Mouse (Mus musculus) hindbrain, postnatal 0 days (tissue): Measurements from ENCODE around the gene Gm37240. TPM values are rescaled to one million over a fixed set of nuclear protein-coding genes. Genes with fewer than 3 reads are reported as not detected.

Experiments
- ATAC-seq: fragments of 200-750 bp; cut with Nextera tagmentation; 2 replicates; pipeline ENCODE4 v1.8.0; 2017; ENCODE audit warnings: mild to moderate bottlenecking, moderate TSS enrichment, moderate library complexity
- DNase-seq: peaks from one replicate; pipeline ENCODE4 v3.0.0-alpha.2; 2015; ENCODE audit warnings: low spot score
- H3K27ac ChIP-seq: fragments of 300-500 bp; sonication (generic); 2 replicates; pipeline ENCODE4 v1.5.1; 2014; ENCODE audit warnings: mild to moderate bottlenecking
- H3K27me3 ChIP-seq: fragments of 300-500 bp; sonication (generic); 2 replicates; pipeline ENCODE4 v1.6.1; 2014; ENCODE audit warnings: low read length, mixed read lengths; ENCODE audit not compliant: insufficient read depth
- H3K36me3 ChIP-seq: fragments of 300-500 bp; sonication (generic); 2 replicates; pipeline ENCODE4 v1.6.1; 2014; ENCODE audit warnings: low read length, mixed read lengths; ENCODE audit not compliant: insufficient read depth
- H3K4me1 ChIP-seq: fragments of 300-500 bp; sonication (generic); 2 replicates; pipeline ENCODE4 v1.6.1; 2014; ENCODE audit warnings: antibody characterized with exemption, low read length, mixed read lengths; ENCODE audit not compliant: insufficient read depth
- H3K4me2 ChIP-seq: fragments of 300-500 bp; sonication (generic); 2 replicates; pipeline ENCODE4 v1.6.1; 2014; ENCODE audit warnings: low read depth, mild to moderate bottlenecking, low read length, moderate library complexity, mixed read lengths
- H3K4me3 ChIP-seq: fragments of 300-500 bp; sonication (generic); 2 replicates; pipeline ENCODE4 v1.5.1; 2014; ENCODE audit warnings: low read length
- H3K9ac ChIP-seq: fragments of 300-500 bp; sonication (generic); replicated peaks from 2 replicates; pipeline ENCODE4 v1.6.1; 2014; ENCODE audit warnings: mild to moderate bottlenecking, low read length, moderate library complexity, mixed read lengths
- H3K9me3 ChIP-seq: fragments of 300-500 bp; sonication (generic); 2 replicates; pipeline ENCODE4 v1.6.1; 2016; ENCODE audit warnings: low read length, mixed read lengths
- CTCF ChIP-seq: IDR thresholded peaks from 2 replicates; pipeline ENCODE4 v1.5.1; 2016; ENCODE audit warnings: antibody characterized with exemption, control low read depth, low read depth
- WGBS: fragments of 180-500 bp; shearing (Covaris S2); extraction: QIAGEN DNeasy Blood & Tissue Kit; methylation state at CpG from one replicate; pipeline ENCODE4 v1.1.7; 2014; 5-methylcytosine and 5-hydroxymethylcytosine counted together
- polyA plus RNA-seq: library from polyadenylated mRNA; unstranded; fragments of >200 nt; fragmentation: Nextera tagmentation; extraction: Ambion mirVana; gene quantifications from 2 replicates; pipeline ENCODE4 v1.2.1, GENCODE M21; 2015
- total RNA-seq: library from RNA; depleted of rRNA; stranded (reverse); fragments of >200 nt; gene quantifications from 2 replicates; pipeline ENCODE4 v1.2.3, GENCODE M21; 2014

Gene Gm37240
- total and polyA plus RNA-seq, 2 experiments from 2014 or later: 1.5 TPM; not detected in 1

GRCm38 (mm10) chr3:85109221-85109620, 778.1 kb downstream of the Gm37240 start:
- H3K4me1 ChIP-seq: no peaks in the 10 kb centered on the region
- H3K27ac ChIP-seq: no peak overlapping the region
- H3K9ac ChIP-seq: no peak overlapping the region
- no peak for TF ChIP-seq CTCF
- H3K36me3 ChIP-seq: no peaks in the 10 kb centered on the region
- 65% methylated on average over 2 of the region's 2 CpGs for WGBS
- no peak for ATAC-seq
- H3K4me2 ChIP-seq: no peak overlapping the region
- H3K27me3 ChIP-seq: no peaks in the 10 kb centered on the region
- no peaks in the 10 kb centered on the region for H3K9me3 ChIP-seq
- H3K4me3 ChIP-seq: no peak overlapping the region
- no peak for DNase-seq

- no peak for TF ChIP-seq CTCF
- 90% methylated on average over 3 of the region's 3 CpGs for WGBS
- no peak for ATAC-seq
These were observed 778.9 kb downstream of the Gm37240 start for GRCm38 (mm10) chr3:85108396-85108795.

GRCm38 (mm10) chr3:85106956-85107355, 780.4 kb downstream of the Gm37240 start:
- H3K27ac ChIP-seq: no peak overlapping the region
- H3K9me3 ChIP-seq: no peaks in the 10 kb centered on the region
- no peak for TF ChIP-seq CTCF
- no peak overlapping the region for H3K4me3 ChIP-seq
- no peaks in the 10 kb centered on the region for H3K27me3 ChIP-seq
- ATAC-seq: no peak
- H3K4me2 ChIP-seq: no peak overlapping the region
- no peak for DNase-seq
- no peaks in the 10 kb centered on the region for H3K36me3 ChIP-seq
- H3K9ac ChIP-seq: no peak overlapping the region
- 65% methylated on average over 11 of the region's 11 CpGs for whole genome bisulfite sequencing
- H3K4me1 ChIP-seq: no peaks in the 10 kb centered on the region

More at GRCm38 (mm10) chr3:85108396-85108795, 778.9 kb downstream of the Gm37240 start:
- H3K9ac ChIP-seq: no peak overlapping the region
- H3K36me3 ChIP-seq: no peaks in the 10 kb centered on the region
- H3K4me2 ChIP-seq: no peak overlapping the region
- H3K4me1 ChIP-seq: no peaks in the 10 kb centered on the region
- no peak overlapping the region for H3K27ac ChIP-seq
- H3K27me3 ChIP-seq: no peaks in the 10 kb centered on the region
- no peaks in the 10 kb centered on the region for H3K9me3 ChIP-seq
- no peak overlapping the region for H3K4me3 ChIP-seq
- DNase-seq: no peak

GRCm38 (mm10) chr3:85104301-85104700, 783.0 kb downstream of the Gm37240 start:
- H3K9me3 ChIP-seq: no peaks in the 10 kb centered on the region
- no peak overlapping the region for H3K4me3 ChIP-seq
- TF ChIP-seq CTCF: no peak
- H3K27ac ChIP-seq: no peak overlapping the region
- no peaks in the 10 kb centered on the region for H3K4me1 ChIP-seq
- H3K36me3 ChIP-seq: no peaks in the 10 kb centered on the region
- no peak overlapping the region for H3K9ac ChIP-seq
- ATAC-seq: no peak
- no peak for DNase-seq
- 52% methylated on average over 5 of the region's 5 CpGs for WGBS
- no peaks in the 10 kb centered on the region for H3K27me3 ChIP-seq
- H3K4me2 ChIP-seq: no peak overlapping the region

- no peak overlapping the region for H3K4me2 ChIP-seq
- no peaks in the 10 kb centered on the region for H3K9me3 ChIP-seq
- no peak overlapping the region for H3K4me3 ChIP-seq
- no peak overlapping the region; the same call in 1 of the 2 replicates for H3K9ac ChIP-seq
- WGBS: 55% methylated on average over 21 of the region's 21 CpGs
- H3K27ac ChIP-seq: no peak overlapping the region; the same call in 1 of the 2 replicates
- no peaks in the 10 kb centered on the region for H3K4me1 ChIP-seq
- TF ChIP-seq CTCF: no peak
- ATAC-seq (no peak), DNase-seq (no peak)
- H3K27me3 ChIP-seq: no peaks in the 10 kb centered on the region
- no peaks in the 10 kb centered on the region for H3K36me3 ChIP-seq
These were observed 806.3 kb downstream of the Gm37240 start for GRCm38 (mm10) chr3:85080882-85081558.

- TF ChIP-seq CTCF: no peak
- Histone ChIP-seq H3K4me1 (no peaks in the 10 kb centered on the region), H3K4me2 (no peak overlapping the region), H3K36me3 (no peaks in the 10 kb centered on the region), H3K27ac (no peak overlapping the region), H3K27me3 (no peaks in the 10 kb centered on the region), H3K9ac (no peak overlapping the region), H3K4me3 (no peak overlapping the region), H3K9me3 (no peaks in the 10 kb centered on the region)
- no peak for DNase-seq
- ATAC-seq: no peak
- 51% methylated on average over 7 of the region's 7 CpGs for WGBS
These were observed 823.2 kb downstream of the Gm37240 start for GRCm38 (mm10) chr3:85064113-85064512.

GRCm38 (mm10) chr3:85060153-85060552, 827.2 kb downstream of the Gm37240 start:
- WGBS: 87% methylated on average over 7 of the region's 7 CpGs
- no peak for ATAC-seq
- no peak overlapping the region for H3K4me2 ChIP-seq
- no peak for TF ChIP-seq CTCF
- H3K4me3 ChIP-seq: no peak overlapping the region
- DNase-seq: no peak
- no peaks in the 10 kb centered on the region for H3K36me3 ChIP-seq
- no peak overlapping the region for H3K27ac ChIP-seq
- no peaks in the 10 kb centered on the region for H3K9me3 ChIP-seq
- H3K4me1 ChIP-seq: no peaks in the 10 kb centered on the region
- no peak overlapping the region for H3K9ac ChIP-seq
- no peaks in the 10 kb centered on the region for H3K27me3 ChIP-seq
